Mouse (Mus musculus): ENCODE measurements around the gene Lgals7. TPM values are rescaled to one million over a fixed set of nuclear protein-coding genes. Genes with fewer than 3 reads are reported as not detected.

Gene Lgals7
- polyA plus RNA-seq, 1 experiment = 30.7 TPM

DNA sequence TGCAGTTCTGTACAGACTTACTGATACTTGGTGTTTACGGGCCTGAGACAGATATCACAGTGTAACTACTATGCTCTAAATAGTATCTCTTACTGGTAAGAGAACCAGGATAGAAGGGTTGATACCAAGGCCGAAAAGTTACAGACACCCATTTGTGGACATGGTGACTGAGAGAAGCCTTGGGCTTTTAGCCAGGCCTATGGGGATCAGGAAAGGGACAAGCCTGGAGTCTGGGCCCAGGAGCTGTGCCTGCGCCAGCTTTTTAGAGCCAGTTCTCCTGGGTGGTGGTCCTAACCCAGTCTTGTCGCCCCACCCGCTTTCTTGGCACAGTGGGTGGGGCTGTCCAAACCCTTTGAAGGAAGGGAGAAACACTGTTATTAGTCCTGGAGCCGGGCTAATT, 38.5 kb downstream of the Lgals7 start:
- TF ChIP-seq CTCF (IDR thresholded peaks at IDR 0.05; ENCODE audit: borderline replicate concordance, extremely low read depth, insufficient read depth, insufficient read length) (no peak), POLR2A (IDR thresholded peaks at IDR 0.05; ENCODE audit: borderline replicate concordance, extremely low read depth, insufficient read depth, insufficient read length, poor library complexity, severe bottlenecking) (no peak)
- DNase-seq (ENCODE audit: low read depth) = no peak

DNA sequence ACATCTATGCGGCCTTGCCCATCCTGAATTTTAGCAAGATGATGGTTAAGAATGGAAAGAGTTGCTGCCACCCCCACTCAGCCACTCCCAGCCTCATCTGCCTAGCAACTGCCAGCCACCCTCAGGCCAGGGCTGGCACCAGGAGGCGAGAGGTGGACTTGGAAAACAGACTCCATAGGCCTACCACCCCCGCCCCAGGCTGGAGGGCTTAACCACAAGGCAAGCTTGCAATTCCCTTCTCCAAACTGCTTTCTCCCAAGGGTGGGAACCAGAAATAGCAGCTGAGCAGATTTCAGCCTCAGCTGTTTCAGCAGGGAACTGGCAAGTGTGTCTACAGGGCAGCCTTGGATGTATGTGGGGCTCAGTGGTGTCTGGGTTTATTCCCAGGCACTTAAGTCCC, 39.2 kb downstream of the Lgals7 start:
- DNase-seq (ENCODE audit: low read depth) = no peak
- TF ChIP-seq CTCF (IDR thresholded peaks at IDR 0.05; ENCODE audit: borderline replicate concordance, extremely low read depth, insufficient read depth, insufficient read length) = no peak
- no peak for TF ChIP-seq POLR2A (IDR thresholded peaks at IDR 0.05; ENCODE audit: borderline replicate concordance, extremely low read depth, insufficient read depth, insufficient read length, poor library complexity, severe bottlenecking)

DNA sequence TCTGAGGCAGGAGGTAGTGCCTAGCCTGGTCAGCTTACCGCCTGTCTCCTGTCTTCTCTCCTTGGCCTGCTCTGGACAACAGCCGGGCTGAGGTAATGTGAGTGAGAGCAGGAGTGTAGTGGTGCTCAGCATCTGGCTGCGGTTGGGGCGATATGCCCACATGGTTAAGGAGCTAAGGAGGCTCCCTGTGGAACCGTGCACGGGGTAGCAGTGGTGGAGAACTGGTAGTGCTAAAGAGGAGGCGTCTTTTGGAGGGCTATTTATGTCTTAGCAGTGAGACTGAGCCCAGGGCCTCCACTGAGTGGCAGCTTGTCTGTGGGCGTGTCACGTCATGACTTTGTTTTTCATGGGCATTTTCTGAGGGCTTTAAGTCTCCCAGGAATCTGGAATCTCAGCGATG, 40.1 kb downstream of the Lgals7 start:
- TF ChIP-seq POLR2A (IDR thresholded peaks at IDR 0.05; ENCODE audit: borderline replicate concordance, extremely low read depth, insufficient read depth, insufficient read length, poor library complexity, severe bottlenecking) = no peak
- TF ChIP-seq CTCF (IDR thresholded peaks at IDR 0.05; ENCODE audit: borderline replicate concordance, extremely low read depth, insufficient read depth, insufficient read length) = no peak
- DNase-seq (ENCODE audit: low read depth) = no peak

DNA sequence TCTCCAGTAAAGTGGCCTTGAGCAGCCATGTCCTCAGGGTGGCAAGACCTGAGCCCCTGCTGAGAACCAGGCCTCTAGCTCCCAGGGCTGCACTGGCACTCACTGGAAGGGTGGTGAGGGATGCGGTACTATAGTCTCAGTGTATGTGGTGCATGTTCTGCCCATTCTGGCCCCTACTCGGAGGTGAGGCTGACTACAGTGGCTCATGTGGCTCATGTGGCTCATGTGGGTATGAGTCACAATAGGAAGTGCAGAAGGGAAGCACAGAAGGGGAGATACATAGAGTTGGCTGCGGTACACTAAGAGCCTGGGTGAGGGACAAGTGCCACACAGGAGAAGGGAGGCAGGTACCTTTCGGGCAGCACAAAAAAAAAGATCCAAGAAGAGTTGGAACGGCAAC, 43.5 kb downstream of the Lgals7 start:
- TF ChIP-seq POLR2A (IDR thresholded peaks at IDR 0.05; ENCODE audit: borderline replicate concordance, extremely low read depth, insufficient read depth, insufficient read length, poor library complexity, severe bottlenecking) (no peak), CTCF (IDR thresholded peaks at IDR 0.05; ENCODE audit: borderline replicate concordance, extremely low read depth, insufficient read depth, insufficient read length) (no peak)
- no peak for DNase-seq (ENCODE audit: low read depth)

DNA sequence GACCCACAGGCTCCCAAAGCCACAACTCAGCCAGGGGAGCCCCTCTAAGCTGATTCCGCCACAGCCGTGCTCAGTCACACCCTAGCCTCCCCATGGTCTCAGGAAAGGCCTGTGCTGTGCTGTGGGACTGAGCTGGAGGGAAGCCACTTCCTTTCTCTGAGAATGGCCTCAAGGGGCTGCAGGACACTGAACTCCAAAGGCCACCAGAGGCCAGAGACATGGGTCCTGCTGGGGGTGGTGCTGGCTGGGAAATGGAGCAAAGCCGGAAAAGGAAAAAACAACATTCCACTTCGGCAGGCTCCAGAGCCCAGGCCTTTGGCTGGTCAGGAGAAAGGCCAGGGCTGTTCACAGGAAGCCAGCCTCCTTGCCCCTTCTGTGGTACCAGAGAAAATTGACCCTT, 48.0 kb downstream of the Lgals7 start:
- no peak for DNase-seq (ENCODE audit: low read depth)
- no peak for TF ChIP-seq POLR2A (IDR thresholded peaks at IDR 0.05; ENCODE audit: borderline replicate concordance, extremely low read depth, insufficient read depth, insufficient read length, poor library complexity, severe bottlenecking)
- TF ChIP-seq CTCF (IDR thresholded peaks at IDR 0.05; ENCODE audit: borderline replicate concordance, extremely low read depth, insufficient read depth, insufficient read length) = no peak

DNA sequence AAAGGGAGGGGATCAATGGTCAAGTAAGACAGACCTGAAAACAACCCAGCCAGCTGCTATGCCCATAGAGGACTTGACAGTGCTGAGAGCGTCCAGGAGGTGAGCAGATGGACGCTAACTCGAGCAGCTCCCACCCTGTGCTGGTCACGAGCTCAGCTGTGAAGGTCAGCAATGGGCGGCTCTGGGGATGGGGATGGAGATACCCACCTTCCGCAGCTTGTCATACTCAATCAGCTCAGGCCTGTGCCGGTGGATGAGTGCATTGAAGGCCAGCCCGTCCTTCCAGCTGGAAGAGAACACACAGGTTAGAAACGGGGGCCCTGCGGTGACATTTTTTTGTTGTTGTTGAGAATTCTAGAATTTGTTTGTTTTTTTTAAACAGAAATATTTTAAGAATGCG, 49.5 kb downstream of the Lgals7 start:
- DNase-seq (ENCODE audit: low read depth) = no peak
- no peak for TF ChIP-seq POLR2A (IDR thresholded peaks at IDR 0.05; ENCODE audit: borderline replicate concordance, extremely low read depth, insufficient read depth, insufficient read length, poor library complexity, severe bottlenecking)
- no peak for TF ChIP-seq CTCF (IDR thresholded peaks at IDR 0.05; ENCODE audit: borderline replicate concordance, extremely low read depth, insufficient read depth, insufficient read length)

Other genes with a start within 250 kb of the Lgals7 start
- gene Acp7, start 232.5 kb upstream of the Lgals7 start, polyA plus RNA-seq (2012; rRNA removed) = 0.11 and 0.30 TPM in 2 replicates
- gene Fbxo27, start 171.0 kb upstream of the Lgals7 start, polyA plus RNA-seq (2012; rRNA removed) = 18.0 and 22.0 TPM in 2 replicates
- gene Fbxo17, start 147.0 kb upstream of the Lgals7 start, polyA plus RNA-seq (2012; rRNA removed) = 3.3 and 4.1 TPM in 2 replicates
- gene Mrps12, start 122.0 kb upstream of the Lgals7 start, polyA plus RNA-seq (2012; rRNA removed) = 68.0 and 91.1 TPM in 2 replicates
- 22.5 and 27.4 TPM in 2 replicates for gene Sars2, start 121.9 kb upstream of the Lgals7 start, polyA plus RNA-seq (2012; rRNA removed)
- 0.33 TPM in 1 of 2 replicates, not detected in the other for gene Ccer2, start 107.7 kb upstream of the Lgals7 start, polyA plus RNA-seq (2012; rRNA removed)
- gene Sirt2, start 97.1 kb upstream of the Lgals7 start, polyA plus RNA-seq (2012; rRNA removed) = 119 and 125 TPM in 2 replicates
- 32.7 and 34.7 TPM in 2 replicates for gene Nfkbib, start 96.3 kb upstream of the Lgals7 start, polyA plus RNA-seq (2012; rRNA removed)
- gene Rinl, start 74.9 kb upstream of the Lgals7 start, polyA plus RNA-seq (2012; rRNA removed) = 0.90 and 1.1 TPM in 2 replicates
- 444 and 451 TPM in 2 replicates for gene Hnrnpl, start 55.3 kb upstream of the Lgals7 start, polyA plus RNA-seq (2012; rRNA removed)
- 77.8 and 100 TPM in 2 replicates for gene Ech1, start 38.6 kb upstream of the Lgals7 start, polyA plus RNA-seq (2012; rRNA removed)
- gene Lgals4, start 30.0 kb upstream of the Lgals7 start, polyA plus RNA-seq (2012; rRNA removed) = 6.0 and 7.0 TPM in 2 replicates
- 0.08 and 0.16 TPM in 2 replicates for gene Capn12, start 17.6 kb downstream of the Lgals7 start, polyA plus RNA-seq (2012; rRNA removed)
- gene Actn4, start 98.5 kb downstream of the Lgals7 start, polyA plus RNA-seq (2012; rRNA removed) = 134 and 173 TPM in 2 replicates
- gene Eif3k, start 118.0 kb downstream of the Lgals7 start, polyA plus RNA-seq (2012; rRNA removed) = 411 and 463 TPM in 2 replicates
- gene Map4k1, start 118.2 kb downstream of the Lgals7 start, polyA plus RNA-seq (2012; rRNA removed) = 7.8 and 8.2 TPM in 2 replicates